Mouse (Mus musculus) urinary bladder, postnatal 4 days (tissue): ENCODE results near the gene Retreg1.
A peak's percentile ranks its signal among the peaks of the same experiment; 100 is the strongest.

ENCODE experiments used
- DNase-seq, 2 experiments: peaks; one replicate each; pipeline ENCODE4 v3.0.0; 2021 to 2022; ENCODE audit warnings: low spot score in 2 of 2

Retreg1 gene

GRCm38 (mm10) chr15:25843086-25843991, at the start of gene Retreg1:
Gene Retreg1, plus strand, starts transcription at chr15:25843180.
- DNase-seq, result peak; percentile 61 to 79

DNA sequence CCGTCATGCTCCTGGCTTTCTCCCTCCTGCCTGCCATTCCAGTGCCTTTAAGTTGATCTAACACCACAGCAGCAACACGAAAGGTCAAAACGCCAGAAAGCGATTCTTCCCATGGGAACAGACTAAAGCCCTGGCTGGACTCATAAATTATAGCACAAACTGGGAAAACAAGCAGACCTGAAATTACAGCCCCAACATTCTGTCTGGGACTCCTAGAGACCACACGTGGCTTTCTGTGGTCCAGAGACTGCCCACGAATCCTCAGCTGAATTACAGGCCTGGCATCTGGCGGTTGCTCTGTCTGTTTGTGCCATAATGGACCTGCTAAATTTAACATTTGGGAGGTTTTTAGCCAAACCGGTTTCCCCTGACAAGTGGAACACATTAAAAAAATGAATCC, 48.9 kb upstream of the Retreg1 start:
- DNase-seq, result no peak

DNA sequence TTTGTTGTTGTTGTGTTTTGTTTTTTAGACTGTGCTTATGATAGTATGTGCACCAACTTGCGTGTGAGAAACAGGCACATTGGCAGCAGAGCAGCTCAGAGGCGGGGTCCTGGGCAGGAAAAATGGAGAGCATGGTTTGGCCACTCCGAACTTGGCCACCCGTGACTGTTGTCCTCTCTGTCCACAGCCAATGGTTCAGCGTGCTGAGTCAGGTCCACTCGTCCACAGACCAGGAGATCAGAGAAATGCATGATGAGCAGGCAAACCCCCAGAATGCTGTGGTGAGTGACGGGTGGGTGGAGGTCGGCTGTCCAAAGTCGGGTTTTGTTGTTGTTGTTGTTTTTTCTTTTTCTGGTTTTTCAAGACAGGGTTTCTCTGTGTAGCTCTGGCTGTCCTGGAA, 47.5 kb upstream of the Retreg1 start:
- no peak for DNase-seq

GRCm38 (mm10) chr15:25796353-25796752, 46.6 kb upstream of the Retreg1 start:
- no peak for DNase-seq

DNA sequence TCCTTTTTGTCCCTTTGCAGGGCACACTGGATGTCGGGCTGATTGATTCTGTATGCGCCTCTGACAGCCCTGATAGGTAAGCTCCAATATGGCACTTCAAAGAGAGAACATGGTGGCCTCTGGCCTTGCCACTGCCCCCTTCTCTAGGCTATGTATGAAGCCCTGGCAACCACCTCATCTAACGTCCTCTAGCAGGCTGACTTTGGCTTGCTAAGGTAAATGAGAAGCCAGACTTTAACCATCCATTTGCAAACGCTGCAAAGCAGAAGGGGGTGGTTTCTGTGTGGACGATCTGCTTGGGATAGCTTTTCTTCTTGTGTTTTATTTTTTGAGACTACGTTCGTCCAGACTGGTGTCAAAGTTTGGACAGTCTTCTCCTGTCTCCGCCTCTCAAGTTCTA, 45.8 kb upstream of the Retreg1 start:
- DNase-seq, result no peak

- no peak for DNase-seq
These were observed 45.1 kb upstream of the Retreg1 start for GRCm38 (mm10) chr15:25797888-25798287.

- DNase-seq, result no peak
These were observed 41.3 kb upstream of the Retreg1 start for GRCm38 (mm10) chr15:25801726-25802125.

- no peak for DNase-seq
These were observed 40.8 kb upstream of the Retreg1 start for GRCm38 (mm10) chr15:25802194-25802593.

- no peak for DNase-seq
These were observed 39.9 kb upstream of the Retreg1 start for GRCm38 (mm10) chr15:25803111-25803510.

DNA sequence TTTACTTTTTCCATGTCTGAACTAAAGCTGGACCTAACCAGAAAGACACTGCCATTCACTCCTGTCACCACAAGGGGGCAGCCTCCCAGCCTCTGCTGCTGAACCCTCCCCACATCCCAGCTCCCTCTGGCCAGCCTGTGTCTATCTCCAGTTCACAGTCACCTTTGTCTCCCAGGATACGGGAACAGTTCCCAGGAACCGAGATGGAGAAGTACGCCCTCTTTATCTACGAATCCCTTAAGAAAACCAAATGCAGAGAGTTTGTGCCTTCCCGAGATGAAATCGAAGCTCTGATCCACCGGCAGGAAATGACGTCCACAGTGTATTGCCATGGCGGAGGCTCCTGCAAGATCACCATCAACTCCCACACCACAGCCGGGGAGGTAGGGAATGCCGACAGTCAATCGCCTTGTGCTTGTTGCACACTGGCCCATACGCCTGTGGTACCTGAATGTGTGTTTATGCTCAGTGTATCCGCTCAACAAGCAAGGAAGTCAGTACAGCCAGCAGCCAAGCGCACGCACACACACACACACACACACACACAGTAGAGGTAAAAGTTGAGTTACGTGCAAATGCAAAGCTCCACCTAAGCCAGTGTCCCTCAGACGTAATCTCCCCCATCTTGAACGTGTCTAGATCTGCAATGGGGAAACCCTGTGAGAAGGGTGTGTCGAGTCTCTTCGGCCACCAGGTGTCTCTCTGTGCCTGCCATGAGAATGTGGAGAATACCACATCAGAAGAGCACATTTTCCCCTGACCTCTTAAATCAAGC, 37.5 kb upstream of the Retreg1 start:
- peak in 1 of 2 experiments; percentile 47 for DNase-seq

DNA sequence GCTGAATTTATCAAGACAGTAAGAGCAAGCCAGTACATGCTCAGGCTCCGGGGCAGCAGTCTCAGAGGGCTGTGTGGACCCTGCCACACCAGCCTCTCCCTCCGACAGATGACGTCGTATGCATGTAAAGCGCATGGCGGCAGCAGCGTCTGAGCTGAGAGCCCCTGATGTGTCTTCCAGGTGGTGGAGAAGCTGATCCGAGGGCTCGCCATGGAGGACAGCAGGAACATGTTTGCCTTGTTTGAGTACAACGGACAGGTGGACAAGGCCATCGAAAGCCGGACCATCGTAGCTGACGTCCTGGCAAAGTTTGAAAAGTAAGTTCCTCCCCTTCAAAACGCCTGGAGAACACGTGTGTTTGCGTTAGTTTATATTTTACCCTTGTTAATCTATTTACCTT, 36.6 kb upstream of the Retreg1 start:
- DNase-seq, result no peak

GRCm38 (mm10) chr15:25806878-25807277, 36.1 kb upstream of the Retreg1 start:
- DNase-seq, result no peak

GRCm38 (mm10) chr15:25808677-25809460, 34.1 kb upstream of the Retreg1 start:
- DNase-seq, result no peak

GRCm38 (mm10) chr15:25809669-25810068, 33.3 kb upstream of the Retreg1 start:
- no peak for DNase-seq

DNA sequence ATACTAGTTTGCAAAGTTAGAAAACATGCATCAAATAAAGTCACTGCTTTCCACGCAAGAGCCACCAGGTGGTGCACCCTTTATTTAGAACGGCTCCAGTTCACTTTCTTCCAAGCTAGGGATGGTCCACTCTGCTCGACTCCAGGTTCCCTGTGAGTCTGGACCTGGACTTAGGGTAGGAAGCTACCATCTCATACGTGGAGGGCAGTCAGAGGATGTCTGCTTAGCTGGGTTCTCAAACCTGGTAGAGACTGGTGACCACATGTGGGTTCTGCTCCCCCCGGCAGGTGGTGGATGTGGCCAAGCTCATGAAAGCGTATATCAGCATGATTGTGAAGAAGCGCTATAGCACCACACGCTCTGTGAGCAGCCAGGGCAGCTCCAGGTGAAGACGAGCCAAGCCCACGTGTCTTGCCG, 31.1 kb upstream of the Retreg1 start:
- no peak for DNase-seq

- DNase-seq, result no peak
These were observed 30.5 kb upstream of the Retreg1 start for GRCm38 (mm10) chr15:25812479-25812878.

DNA sequence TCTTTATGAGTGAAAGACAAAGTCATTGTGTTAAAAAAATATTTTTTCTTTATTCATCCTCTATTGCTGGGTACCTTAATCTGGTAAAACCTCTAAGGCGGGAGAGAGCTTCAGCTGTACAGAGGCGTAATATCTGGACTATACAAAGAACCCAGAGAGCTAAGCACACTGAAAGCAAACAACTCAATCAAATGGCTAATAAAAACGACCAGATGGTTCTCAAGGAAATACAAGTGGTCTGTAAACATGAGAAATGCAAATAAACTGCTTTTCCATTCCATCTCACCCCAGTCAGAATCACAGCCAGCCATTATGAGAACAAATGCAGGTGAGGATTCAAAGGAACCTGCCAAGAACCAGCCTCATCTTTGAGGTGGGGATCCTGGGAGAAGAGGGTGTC, 28.4 kb upstream of the Retreg1 start:
- no peak for DNase-seq

- no peak for DNase-seq
These were observed 25.8 kb upstream of the Retreg1 start for GRCm38 (mm10) chr15:25817191-25817590.

GRCm38 (mm10) chr15:25821981-25822380, 21.0 kb upstream of the Retreg1 start:
- DNase-seq, result no peak

DNA sequence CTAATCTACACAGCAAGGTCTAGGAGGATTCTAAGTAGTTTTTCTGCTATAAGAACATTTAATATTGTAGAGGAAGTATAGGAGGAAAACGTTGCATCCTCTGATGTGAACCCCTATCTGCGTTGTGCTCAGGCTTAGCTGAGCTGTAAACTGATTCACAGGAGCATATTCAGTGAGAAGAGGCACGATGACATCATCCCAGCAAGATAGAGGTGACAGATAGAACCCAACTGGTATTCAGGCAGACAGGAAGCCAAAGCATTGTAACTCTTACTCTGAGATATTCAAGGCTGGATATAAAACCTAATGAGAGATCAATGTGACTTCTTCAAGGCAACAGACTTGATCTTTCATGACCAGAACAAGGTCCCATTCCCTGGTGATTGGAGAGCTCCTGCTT, 20.3 kb upstream of the Retreg1 start:
- DNase-seq, result no peak

DNA sequence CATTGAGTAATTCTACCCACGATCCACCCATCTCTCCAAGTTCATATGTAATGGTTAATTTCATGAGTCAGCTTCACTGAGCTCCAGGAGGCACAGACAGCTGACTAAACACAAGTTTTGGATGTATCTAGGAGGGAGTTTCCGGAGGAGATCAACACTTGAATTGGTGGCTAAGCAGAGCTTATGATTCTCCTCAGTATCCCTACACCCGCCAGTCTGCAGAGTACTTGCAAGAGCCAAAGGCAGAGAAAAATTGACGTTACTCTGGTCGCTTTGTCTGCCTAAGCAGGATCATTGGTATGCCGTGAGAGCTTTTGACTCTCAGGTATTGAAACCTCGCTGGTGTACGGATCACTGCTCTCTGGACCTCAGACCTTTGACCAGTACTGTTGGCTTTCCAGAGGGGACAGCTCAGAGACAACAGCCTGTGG, 16.4 kb upstream of the Retreg1 start:
- no peak for DNase-seq

DNA sequence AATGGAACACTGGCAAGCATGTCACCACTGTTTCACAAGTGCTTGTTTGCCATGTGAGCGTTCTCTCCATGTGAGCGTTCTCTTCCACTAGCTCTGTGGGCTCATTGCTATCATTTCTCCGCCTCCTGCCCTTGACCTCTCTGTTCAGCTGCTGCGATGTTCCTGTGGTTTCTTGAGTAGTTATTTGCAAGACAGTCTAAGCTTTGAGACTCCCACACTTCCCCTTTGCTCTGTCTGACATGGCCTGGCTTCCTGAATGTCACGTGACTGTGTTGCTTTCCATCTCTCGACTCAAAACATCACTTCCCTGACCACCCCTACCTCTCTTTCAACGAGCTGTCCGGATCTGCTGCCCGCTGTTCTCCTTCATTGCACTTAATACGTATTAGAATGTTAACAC, 14.5 kb upstream of the Retreg1 start:
- DNase-seq, result no peak
